Mouse (Mus musculus) lung, embryonic 14.5 days (tissue): ENCODE measurements around the gene Asb4. TPM values are rescaled to one million over a fixed set of nuclear protein-coding genes. Genes with fewer than 3 reads are reported as not detected.

Experiments
- ATAC-seq: fragments of 200-750 bp; cut with Nextera tagmentation; 2 replicates; pipeline ENCODE4 v1.8.0; 2017; ENCODE audit warnings: mild to moderate bottlenecking, moderate TSS enrichment, moderate library complexity; ENCODE audit not compliant: insufficient read depth
- DNase-seq: peaks from one replicate; pipeline ENCODE4 v3.0.0-alpha.2; 2015
- H3K27ac ChIP-seq: fragments of 300-500 bp; sonication (generic); 2 replicates; pipeline ENCODE4 v1.5.1; 2014; ENCODE audit warnings: low read depth, mild to moderate bottlenecking, moderate library complexity
- H3K27me3 ChIP-seq: fragments of 300-500 bp; sonication (generic); 2 replicates; pipeline ENCODE4 v1.6.1; 2014; ENCODE audit warnings: low read length, control low read depth; ENCODE audit not compliant: insufficient read depth
- H3K36me3 ChIP-seq: fragments of 300-500 bp; sonication (generic); 2 replicates; pipeline ENCODE4 v1.6.1; 2014; ENCODE audit warnings: control low read depth; ENCODE audit not compliant: insufficient read depth
- H3K4me1 ChIP-seq: fragments of 300-500 bp; sonication (generic); 2 replicates; pipeline ENCODE4 v1.6.1; 2014; ENCODE audit warnings: antibody characterized with exemption, control low read depth; ENCODE audit not compliant: insufficient read depth
- H3K4me2 ChIP-seq: fragments of 300-500 bp; sonication (generic); 2 replicates; pipeline ENCODE4 v1.6.1; 2014; ENCODE audit warnings: mild to moderate bottlenecking
- H3K4me3 ChIP-seq: fragments of 300-500 bp; sonication (generic); 2 replicates; pipeline ENCODE4 v1.5.1; 2014; ENCODE audit warnings: low read depth, low read length
- H3K9ac ChIP-seq: fragments of 300-500 bp; sonication (generic); 2 replicates; pipeline ENCODE4 v1.6.1; 2014
- H3K9me3 ChIP-seq: fragments of 300-500 bp; sonication (generic); 2 replicates; pipeline ENCODE4 v1.6.1; 2016; ENCODE audit warnings: low read depth, low read length, control low read depth
- CTCF ChIP-seq: IDR thresholded peaks from 2 replicates; pipeline ENCODE4 v1.5.1; 2016; ENCODE audit warnings: antibody characterized with exemption, low read depth
- WGBS: fragments of 180-500 bp; shearing (Covaris S2); extraction: QIAGEN DNeasy Blood & Tissue Kit; methylation state at CpG from one replicate; pipeline ENCODE4 v1.1.7; 2014; 5-methylcytosine and 5-hydroxymethylcytosine counted together
- polyA plus RNA-seq: library from polyadenylated mRNA; unstranded; fragments of >200 nt; fragmentation: Nextera tagmentation; extraction: Ambion mirVana; gene quantifications from 2 replicates; pipeline ENCODE4 v1.2.1, GENCODE M21; 2014

The Asb4 gene
- polyA plus RNA-seq, 1 experiment from 2014 or later, result 10.8 TPM

GRCm38 (mm10) chr6:5360402-5360801 lies 22.8 kb upstream of the Asb4 start:
- 82% methylated on average over 5 of the region's 5 CpGs for WGBS
- DNase-seq (no peak), ATAC-seq (no peak)
- Histone ChIP-seq H3K9ac (no peak overlapping the region), H3K9me3 (no peaks in the 10 kb centered on the region), H3K4me1 (no peaks in the 10 kb centered on the region), H3K27ac (no peak overlapping the region), H3K4me2 (no peak overlapping the region), H3K36me3 (no peaks in the 10 kb centered on the region), H3K27me3 (no peaks in the 10 kb centered on the region), H3K4me3 (no peak overlapping the region)
- no peak for TF ChIP-seq CTCF

GRCm38 (mm10) chr6:5361987-5362386 lies 21.2 kb upstream of the Asb4 start:
- peak; percentile 3 for DNase-seq

GRCm38 (mm10) chr6:5365845-5366244 lies 17.3 kb upstream of the Asb4 start:
- WGBS, result 82% methylated on average over 5 of the region's 5 CpGs

More at GRCm38 (mm10) chr6:5361987-5362386, 21.2 kb upstream of the Asb4 start:
- Histone ChIP-seq H3K4me2 (no peak overlapping the region), H3K4me1 (no peaks in the 10 kb centered on the region), H3K36me3 (no peaks in the 10 kb centered on the region), H3K4me3 (no peak overlapping the region), H3K9ac (no peak overlapping the region), H3K27ac (no peak overlapping the region), H3K27me3 (no peaks in the 10 kb centered on the region), H3K9me3 (no peaks in the 10 kb centered on the region)
- no peak for ATAC-seq
- TF ChIP-seq CTCF, result no peak
- 68% methylated on average over 6 of the region's 6 CpGs for WGBS

GRCm38 (mm10) chr6:5376884-5377283 lies 6.3 kb upstream of the Asb4 start:
- ATAC-seq, result no peak
- no peak overlapping the region for H3K4me3 ChIP-seq
- no peak for DNase-seq
- H3K4me2 ChIP-seq, result no peak overlapping the region
- H3K27me3 ChIP-seq, result no peaks in the 10 kb centered on the region
- TF ChIP-seq CTCF, result no peak
- no peaks in the 10 kb centered on the region for H3K36me3 ChIP-seq
- 81% methylated on average over 4 of the region's 4 CpGs for WGBS
- peaks cover 8% of the 10 kb centered on the region; the same call in 1 of the 2 replicates for H3K4me1 ChIP-seq
- no peak overlapping the region for H3K9ac ChIP-seq
- H3K27ac ChIP-seq, result no peak overlapping the region
- no peaks in the 10 kb centered on the region for H3K9me3 ChIP-seq

More at GRCm38 (mm10) chr6:5365845-5366244, 17.3 kb upstream of the Asb4 start:
- no peak for TF ChIP-seq CTCF
- Histone ChIP-seq H3K9me3 (no peaks in the 10 kb centered on the region), H3K27me3 (no peaks in the 10 kb centered on the region), H3K36me3 (no peaks in the 10 kb centered on the region), H3K4me3 (no peak overlapping the region), H3K9ac (no peak overlapping the region), H3K4me2 (no peak overlapping the region), H3K4me1 (no peaks in the 10 kb centered on the region), H3K27ac (no peak overlapping the region)
- DNase-seq (no peak), ATAC-seq (no peak)

GRCm38 (mm10) chr6:5379048-5379447 lies 4.1 kb upstream of the Asb4 start:
- no peak overlapping the region for H3K27ac ChIP-seq
- WGBS, result 75% methylated on average over 3 of the region's 3 CpGs
- no peaks in the 10 kb centered on the region for H3K9me3 ChIP-seq

GRCm38 (mm10) chr6:5379781-5380623 lies 3.2 kb upstream of the Asb4 start:
- Histone ChIP-seq H3K4me2 (peak overlapping the region; percentile 46), H3K27me3 (no peaks in the 10 kb centered on the region), H3K9ac (no peak overlapping the region), H3K9me3 (no peaks in the 10 kb centered on the region), H3K4me3 (no peak overlapping the region), H3K27ac (no peak overlapping the region), H3K4me1 (peaks cover 8% of the 10 kb centered on the region; the same call in 1 of the 2 replicates), H3K36me3 (no peaks in the 10 kb centered on the region)
- no peak for ATAC-seq
- peak; percentile 47 for DNase-seq
- 29% methylated on average over 22 of the region's 22 CpGs for WGBS
- TF ChIP-seq CTCF, result no peak

More at GRCm38 (mm10) chr6:5379048-5379447, 4.1 kb upstream of the Asb4 start:
- no peak for DNase-seq
- no peak overlapping the region for H3K4me2 ChIP-seq
- no peak overlapping the region for H3K9ac ChIP-seq
- ATAC-seq, result no peak
- no peak for TF ChIP-seq CTCF
- no peak overlapping the region for H3K4me3 ChIP-seq
- H3K27me3 ChIP-seq, result no peaks in the 10 kb centered on the region
- H3K4me1 ChIP-seq, result peaks cover 8% of the 10 kb centered on the region; the same call in 1 of the 2 replicates
- H3K36me3 ChIP-seq, result no peaks in the 10 kb centered on the region

- H3K9ac ChIP-seq, result no peak overlapping the region
- ATAC-seq, result no peak
- DNase-seq, result no peak
Observed at GRCm38 (mm10) chr6:5380624-5381252, 2.4 kb upstream of the Asb4 start.

More at GRCm38 (mm10) chr6:5380624-5381252, 2.4 kb upstream of the Asb4 start:
- no peaks in the 10 kb centered on the region for H3K27me3 ChIP-seq
- H3K4me3 ChIP-seq, result no peak overlapping the region
- peaks cover 8% of the 10 kb centered on the region; the same call in 1 of the 2 replicates for H3K4me1 ChIP-seq
- no peak for TF ChIP-seq CTCF
- 30% methylated on average over 9 of the region's 9 CpGs for WGBS
- H3K9me3 ChIP-seq, result no peaks in the 10 kb centered on the region
- no peaks in the 10 kb centered on the region for H3K36me3 ChIP-seq
- no peak overlapping the region for H3K4me2 ChIP-seq
- no peak overlapping the region for H3K27ac ChIP-seq
